Comparison of ENCODE assay signal across 16 mouse cellular contexts in the genomic region with DNA sequence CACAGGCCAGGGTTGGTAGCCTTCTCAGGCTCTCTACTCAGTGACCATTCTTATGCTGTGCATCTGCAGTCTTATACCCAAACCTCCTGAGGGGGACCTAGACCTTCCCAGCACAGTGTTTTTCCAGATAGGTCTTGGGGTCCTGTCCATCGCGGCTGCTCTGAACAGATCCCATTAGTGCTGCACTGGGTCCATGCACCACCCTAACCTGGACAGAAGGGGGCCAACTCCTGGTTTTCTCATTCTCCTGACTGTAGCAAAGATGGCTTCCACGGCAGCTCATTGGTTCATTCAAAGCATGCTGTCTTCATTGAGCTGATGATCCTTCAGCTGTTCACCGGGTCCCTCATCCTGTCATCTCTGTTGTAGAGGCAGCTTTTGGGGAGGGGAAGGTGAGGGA. TPM values are rescaled to one million over a fixed set of nuclear protein-coding genes. Genes with fewer than 3 reads are reported as not detected.
DNase-seq lines count a peak whose midpoint lies in the region; ATAC-seq and TF ChIP-seq lines count a peak whose summit lies in the region.
"Had no signal": no experiment of that assay in that cellular context is flagged by ENCODE, and none has a peak within 500 bp of the region (broad histone marks: within the 10 kb centered on the region; RNA-seq: fewer than 3 reads in every experiment).

No protein-coding gene starts in this region.

- 65% methylated on average over 4 of the region's 4 CpGs for WGBS in kidney, postnatal 0 days
- 67% methylated on average over 4 of the region's 4 CpGs for WGBS in midbrain, postnatal 0 days
- WGBS in midbrain, embryonic 16.5 days = 70% methylated on average over 4 of the region's 4 CpGs

- no peaks in the 10 kb centered on the region for H3K4me1 ChIP-seq in kidney, postnatal 0 days (replicated peaks; ENCODE audit: insufficient read depth, low read length)
- H3K4me1 ChIP-seq in midbrain, postnatal 0 days (ENCODE audit: insufficient read depth, low read length) = peaks cover 6% of the 10 kb centered on the region; the same call in 1 of the 2 replicates
- H3K4me1 ChIP-seq in midbrain, embryonic 16.5 days (ENCODE audit: control insufficient read depth, insufficient read depth, low read length) = no peaks in the 10 kb centered on the region
- H3K4me1 ChIP-seq in MEL (ENCODE audit: control insufficient read depth in 1 of 2, insufficient read depth in 2 of 2, low read length in 2 of 2) = peaks cover 0 to 7% of the 10 kb centered on the region in 2 experiments; a peak in 2 of 4 replicates
- H3K4me1 ChIP-seq: embryonic facial prominence, embryonic 15.5 days had no signal

- TF ChIP-seq POLR2A in MEL (IDR thresholded peaks at IDR 0.05; ENCODE audit: control insufficient read depth in 1 of 2, insufficient read depth in 1 of 2, low read depth in 1 of 2, low read length in 2 of 2, poor library complexity in 1 of 2) = no peak

- H3K27me3 ChIP-seq in kidney, postnatal 0 days (ENCODE audit: insufficient read depth, low read length) = no peaks in the 10 kb centered on the region
- H3K27me3 ChIP-seq in midbrain, postnatal 0 days (ENCODE audit: insufficient read depth, low read length) = no peaks in the 10 kb centered on the region
- no peaks in the 10 kb centered on the region for H3K27me3 ChIP-seq in midbrain, embryonic 16.5 days (ENCODE audit: control insufficient read depth, insufficient read depth, low read depth, low read length)
- peaks cover under 1 to 4% of the 10 kb centered on the region in 2 experiments; a peak in 3 of 4 replicates for H3K27me3 ChIP-seq in MEL (ENCODE audit: control insufficient read depth in 1 of 2, insufficient read depth in 2 of 2, low read length in 2 of 2)
- no peaks in the 10 kb centered on the region for H3K27me3 ChIP-seq in splenic B cell, adult 2 months (ENCODE audit: control insufficient read depth, insufficient read depth, low read length, poor library complexity, severe bottlenecking)
- H3K27me3 ChIP-seq: embryonic facial prominence, embryonic 15.5 days; forebrain, embryonic 12.5 days; limb, embryonic 13.5 days; neural tube, embryonic 13.5 days had no signal

- TF ChIP-seq EP300 in MEL (IDR thresholded peaks at IDR 0.05; ENCODE audit: low read depth in 1 of 2, low read length in 2 of 2) = no peak

- no peaks in the 10 kb centered on the region for H3K79me2 ChIP-seq in MEL (ENCODE audit: control insufficient read depth, insufficient read depth, low read length, poor library complexity)

- ATAC-seq in kidney, postnatal 0 days (replicated peaks; ENCODE audit: low FRiP score, low read depth) = no peak
- 0 out of 2 replicates have a peak, but pooled peaks have one; percentile 27 for ATAC-seq in midbrain, postnatal 0 days (ENCODE audit: low FRiP score)
- ATAC-seq in midbrain, embryonic 16.5 days = no peak

- TF ChIP-seq CTCF in kidney, postnatal 0 days (IDR thresholded peaks at IDR 0.05; ENCODE audit: low read depth) = peak; percentile 36; the same call in 1 of the 2 replicates
- TF ChIP-seq CTCF in midbrain, postnatal 0 days (IDR thresholded peaks at IDR 0.05) = peak; percentile 45
- TF ChIP-seq CTCF in MEL (IDR thresholded peaks at IDR 0.05 in 2 of 3, conservative IDR thresholded peaks at IDR 0.05 in 1 of 3; ENCODE audit: control insufficient read depth in 1 of 3, insufficient read depth in 1 of 3, low read depth in 2 of 3, low read length in 3 of 3, poor library complexity in 1 of 3, severe bottlenecking in 1 of 3) = peak; percentile 16 to 35 (median 30); a peak in 4 of 6 replicates

- no peak for DNase-seq in kidney, postnatal 0 days (ENCODE audit: low spot score)
- DNase-seq in kidney, adult 9 months = no peak
- DNase-seq in midbrain, postnatal 0 days (ENCODE audit: low spot score) = no peak
- DNase-seq in MEL (ENCODE audit: low read depth, low spot score) = peak; percentile 18
- peak; percentile 5 for DNase-seq in splenic B cell, adult 2 months (ENCODE audit: low read depth, low spot score)
- no peak for DNase-seq in testis, postnatal 14 days (ENCODE audit: low spot score)
- no peak for DNase-seq in cerebellum, adult 9-10 months
- DNase-seq: cerebellum, adult 11 months; midbrain, embryonic 14.5 days; retina, postnatal 1 day had no signal

- H3K9ac ChIP-seq in kidney, postnatal 0 days (ENCODE audit: low read depth, low read length) = no peak overlapping the region
- no peak overlapping the region for H3K9ac ChIP-seq in midbrain, postnatal 0 days (replicated peaks; ENCODE audit: low read length, poor library complexity, severe bottlenecking)
- H3K9ac ChIP-seq in midbrain, embryonic 16.5 days (ENCODE audit: low read depth, low read length) = no peak overlapping the region
- no peak overlapping the region for H3K9ac ChIP-seq in MEL (ENCODE audit: control insufficient read depth, low read depth, low read length, poor library complexity, severe bottlenecking)
- H3K9ac ChIP-seq: embryonic facial prominence, embryonic 15.5 days; forebrain, embryonic 12.5 days; limb, embryonic 13.5 days; neural tube, embryonic 13.5 days had no signal

- no peak overlapping the region for H3K27ac ChIP-seq in kidney, postnatal 0 days
- H3K27ac ChIP-seq in midbrain, postnatal 0 days (ENCODE audit: low read depth, low read length) = no peak overlapping the region
- no peak overlapping the region for H3K27ac ChIP-seq in midbrain, embryonic 16.5 days (ENCODE audit: low read length)
- H3K27ac ChIP-seq in MEL (ENCODE audit: control insufficient read depth, low read depth, low read length) = no peak overlapping the region
- H3K27ac ChIP-seq: embryonic facial prominence, embryonic 15.5 days; forebrain, embryonic 12.5 days; limb, embryonic 13.5 days; neural tube, embryonic 13.5 days had no signal

- no peak overlapping the region for H3K4me2 ChIP-seq in kidney, postnatal 0 days (ENCODE audit: low read length)
- H3K4me2 ChIP-seq in midbrain, postnatal 0 days (ENCODE audit: low read depth, low read length, poor library complexity, severe bottlenecking) = no peak overlapping the region
- H3K4me2 ChIP-seq in midbrain, embryonic 16.5 days (ENCODE audit: low read length) = no peak overlapping the region
- H3K4me2 ChIP-seq: embryonic facial prominence, embryonic 15.5 days; forebrain, embryonic 12.5 days; limb, embryonic 13.5 days; neural tube, embryonic 13.5 days had no signal

- H3K36me3 ChIP-seq in kidney, postnatal 0 days (ENCODE audit: insufficient read depth, low read length) = no peaks in the 10 kb centered on the region
- no peaks in the 10 kb centered on the region for H3K36me3 ChIP-seq in midbrain, postnatal 0 days (ENCODE audit: insufficient read depth, low read length)
- H3K36me3 ChIP-seq in midbrain, embryonic 16.5 days (ENCODE audit: control insufficient read depth, insufficient read depth, low read length) = no peaks in the 10 kb centered on the region
- H3K36me3 ChIP-seq in MEL (ENCODE audit: control insufficient read depth in 1 of 2, insufficient read depth in 2 of 2, low read length in 2 of 2) = no peaks in the 10 kb centered on the region
- H3K36me3 ChIP-seq in splenic B cell, adult 2 months (ENCODE audit: control insufficient read depth, insufficient read depth, low read length, poor library complexity, severe bottlenecking) = no peaks in the 10 kb centered on the region
- H3K36me3 ChIP-seq: embryonic facial prominence, embryonic 15.5 days; forebrain, embryonic 12.5 days; limb, embryonic 13.5 days; neural tube, embryonic 13.5 days had no signal

- H3K4me3 ChIP-seq in kidney, postnatal 0 days (replicated peaks; ENCODE audit: low read depth, low read length) = no peak overlapping the region
- H3K4me3 ChIP-seq in midbrain, postnatal 0 days (ENCODE audit: low read depth, low read length) = no peak overlapping the region
- no peak overlapping the region for H3K4me3 ChIP-seq in midbrain, embryonic 16.5 days (ENCODE audit: low read depth, low read length)
- H3K4me3 ChIP-seq in MEL (ENCODE audit: control insufficient read depth in 1 of 2, insufficient read depth in 1 of 2, low read depth in 2 of 2, low read length in 2 of 2) = no peak overlapping the region
- H3K4me3 ChIP-seq: embryonic facial prominence, embryonic 15.5 days; forebrain, embryonic 12.5 days; limb, embryonic 13.5 days; neural tube, embryonic 13.5 days had no signal

- no peaks in the 10 kb centered on the region for H3K9me3 ChIP-seq in kidney, postnatal 0 days (replicated peaks; ENCODE audit: low read length)
- no peaks in the 10 kb centered on the region for H3K9me3 ChIP-seq in midbrain, postnatal 0 days (ENCODE audit: low read length)
- no peaks in the 10 kb centered on the region for H3K9me3 ChIP-seq in midbrain, embryonic 16.5 days (replicated peaks; ENCODE audit: control insufficient read depth, low read length, poor library complexity, severe bottlenecking)
- no peaks in the 10 kb centered on the region for H3K9me3 ChIP-seq in MEL (replicated peaks; ENCODE audit: insufficient read depth, low read length)
- H3K9me3 ChIP-seq: embryonic facial prominence, embryonic 15.5 days; forebrain, embryonic 12.5 days; limb, embryonic 13.5 days; neural tube, embryonic 13.5 days had no signal

- no peak; the same call in 1 of the 2 replicates for TF ChIP-seq RAD21 in MEL (IDR thresholded peaks at IDR 0.05; ENCODE audit: low read depth, low read length)

TF ChIP-seq in MEL, 35 proteins besides CTCF, POLR2A, EP300 and RAD21 (continues in another document):
- no peak for TF ChIP-seq KAT2A (conservative IDR thresholded peaks at IDR 0.05; ENCODE audit: low read depth, low read length)
- no peak for TF ChIP-seq TAL1 (IDR thresholded peaks at IDR 0.05; ENCODE audit: low read length)
- no peak for TF ChIP-seq ZC3H11A (IDR thresholded peaks at IDR 0.05; ENCODE audit: low read depth, low read length)
- no peak for TF ChIP-seq MYB (IDR thresholded peaks at IDR 0.05; ENCODE audit: low read depth, low read length)
- TF ChIP-seq SMC3 (IDR thresholded peaks at IDR 0.05; ENCODE audit: low read depth, low read length) = no peak; the same call in 1 of the 2 replicates
- no peak for TF ChIP-seq JUND (IDR thresholded peaks at IDR 0.05; ENCODE audit: low read depth, low read length)
- no peak for TF ChIP-seq MAFK (IDR thresholded peaks at IDR 0.05; ENCODE audit: borderline replicate concordance, low read depth, low read length)
- no peak for TF ChIP-seq POLR2AphosphoS5 (IDR thresholded peaks at IDR 0.05; ENCODE audit: borderline replicate concordance, low read depth, low read length)
- TF ChIP-seq CHD2 (IDR thresholded peaks at IDR 0.05; ENCODE audit: low read length) = no peak
- no peak for TF ChIP-seq UBTF (IDR thresholded peaks at IDR 0.05; ENCODE audit: borderline replicate concordance, insufficient read depth, low read depth, low read length)
- no peak for TF ChIP-seq E2F4 (IDR thresholded peaks at IDR 0.05; ENCODE audit: borderline replicate concordance, low read depth, low read length)

RNA-seq across cellular contexts. Expression of a gene that starts 58.1 kb away (rescaled TPM):
- 1.4 and 1.6 TPM in 2 replicates for polyA plus RNA-seq in kidney, postnatal 0 days (2015; fragmentation: Nextera tagmentation; extraction: Ambion mirVana)
- total RNA-seq in midbrain, postnatal 0 days (2014; rRNA removed) = 21.4 and 23.3 TPM in 2 replicates
- polyA plus RNA-seq in midbrain, postnatal 0 days (2015; fragmentation: Nextera tagmentation; extraction: Ambion mirVana) = 5.9 and 7.3 TPM in 2 replicates
- polyA plus RNA-seq in midbrain, embryonic 16.5 days (2015; fragmentation: Nextera tagmentation; extraction: Ambion mirVana) = 9.2 and 10.0 TPM in 2 replicates
- total RNA-seq in MEL (2012; rRNA removed) = not detected in 2 replicates
- under 1 TPM in 1 of 2 experiments, not detected in 1; 0.04 TPM for polyA plus RNA-seq in MEL (2012; ENCODE audit: insufficient read depth in 1 of 2, insufficient read length in 2 of 2, low read depth in 1 of 2, low replicate concordance in 2 of 2, missing spikeins in 1 of 2)
- total RNA-seq: common myeloid progenitor, adult 5-6 weeks had no signal

Comparison
In these comparisons a context has a peak if more than half of its experiments do, and no peak if none do; other contexts are left out.
1. DNase-seq: peak in MEL (single experiment) and splenic B cell, adult 2 months (single experiment); none in kidney, postnatal 0 days (single experiment), kidney, adult 9 months (single experiment), midbrain, postnatal 0 days (single experiment), testis, postnatal 14 days (single experiment) and cerebellum, adult 9-10 months (single experiment).
2. Peak in every context shown above with its lines, with median percentiles within 50 percentile points of each other: CTCF ChIP-seq.